Mouse (Mus musculus) right cerebral cortex, postnatal 4 days (tissue): ENCODE measurements around the gene Carmil1.

Experiments used
- DNase-seq: peaks from one replicate; pipeline ENCODE4 v3.0.0-alpha.2; 2022

The Carmil1 gene

GRCm38 (mm10) chr13:24257809-24258208, 22.8 kb downstream of the Carmil1 start:
- no peak for DNase-seq

- DNase-seq, result peak; percentile 19
Observed at GRCm38 (mm10) chr13:24253989-24254388, 26.6 kb downstream of the Carmil1 start.

- DNase-seq, result no peak
Observed at GRCm38 (mm10) chr13:24253551-24253950, 27.0 kb downstream of the Carmil1 start.

- no peak for DNase-seq
Observed at GRCm38 (mm10) chr13:24251236-24251635, 29.4 kb downstream of the Carmil1 start.

GRCm38 (mm10) chr13:24247928-24248327, 32.7 kb downstream of the Carmil1 start:
- no peak for DNase-seq

GRCm38 (mm10) chr13:24247441-24247840, 33.2 kb downstream of the Carmil1 start:
- no peak for DNase-seq

DNA sequence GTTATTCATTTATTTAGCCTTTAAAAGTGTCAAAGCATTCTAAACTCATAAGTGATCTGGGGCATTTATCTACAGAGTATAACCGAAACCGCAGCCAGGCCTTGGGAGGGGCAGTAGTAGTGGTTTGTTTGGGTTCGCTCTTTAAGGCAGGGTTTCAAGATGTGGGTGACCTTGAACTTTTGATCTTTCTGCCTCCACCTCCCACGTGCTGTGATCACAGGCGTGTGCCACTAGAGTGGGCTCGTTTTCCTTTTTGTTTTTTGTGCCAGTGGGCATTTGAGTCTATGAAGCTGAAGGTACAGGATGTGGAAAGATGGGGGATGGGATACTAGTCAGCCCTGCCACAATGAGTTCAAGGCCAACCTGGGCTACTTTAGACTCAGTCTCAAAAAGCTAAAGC, 34.3 kb downstream of the Carmil1 start:
- no peak for DNase-seq

GRCm38 (mm10) chr13:24244613-24245012, 36.0 kb downstream of the Carmil1 start:
- DNase-seq, result no peak

DNA sequence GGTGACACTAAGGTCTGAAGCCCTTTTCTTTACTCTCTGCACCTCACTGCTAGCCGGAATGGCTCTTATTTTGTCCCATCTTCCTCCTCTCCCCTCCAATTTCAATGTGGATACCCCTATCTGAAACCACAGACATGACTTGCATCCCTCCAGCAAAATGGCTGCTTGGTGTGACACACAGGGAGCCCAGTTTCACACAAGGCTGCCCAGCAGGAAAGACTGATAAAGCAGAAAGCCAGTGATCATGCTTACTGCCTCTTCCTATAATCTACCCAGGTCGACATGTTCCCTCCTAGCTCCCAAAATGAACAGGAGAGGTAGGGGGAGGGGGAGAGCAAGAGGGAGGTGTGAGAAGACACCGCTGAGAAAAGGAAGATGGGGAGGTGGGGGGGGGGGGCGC, 36.6 kb downstream of the Carmil1 start:
- no peak for DNase-seq

GRCm38 (mm10) chr13:24242429-24243106, 38.0 kb downstream of the Carmil1 start:
- DNase-seq, result no peak

- no peak for DNase-seq
Observed at GRCm38 (mm10) chr13:24241201-24241600, 39.4 kb downstream of the Carmil1 start.

DNA sequence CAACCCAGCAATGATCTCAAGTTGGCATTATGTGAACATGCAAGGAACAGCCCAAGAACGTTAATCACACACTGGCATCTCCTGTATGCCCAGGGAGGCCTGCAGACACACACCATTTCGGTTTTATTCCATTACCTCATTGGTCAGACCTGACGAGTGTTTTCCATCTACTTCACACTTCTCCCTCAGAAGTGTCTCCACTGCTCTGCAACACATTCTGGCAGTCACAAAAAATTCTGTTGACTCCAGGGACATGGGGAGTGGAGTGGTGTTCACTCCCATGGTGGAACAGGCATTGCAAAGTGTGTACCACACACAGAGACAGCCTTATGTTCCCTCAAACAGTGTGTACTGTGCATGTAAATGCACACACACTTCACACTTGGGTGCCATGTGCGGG, 40.2 kb downstream of the Carmil1 start:
- no peak for DNase-seq

GRCm38 (mm10) chr13:24238456-24239120, 42.0 kb downstream of the Carmil1 start:
- DNase-seq, result no peak

DNA sequence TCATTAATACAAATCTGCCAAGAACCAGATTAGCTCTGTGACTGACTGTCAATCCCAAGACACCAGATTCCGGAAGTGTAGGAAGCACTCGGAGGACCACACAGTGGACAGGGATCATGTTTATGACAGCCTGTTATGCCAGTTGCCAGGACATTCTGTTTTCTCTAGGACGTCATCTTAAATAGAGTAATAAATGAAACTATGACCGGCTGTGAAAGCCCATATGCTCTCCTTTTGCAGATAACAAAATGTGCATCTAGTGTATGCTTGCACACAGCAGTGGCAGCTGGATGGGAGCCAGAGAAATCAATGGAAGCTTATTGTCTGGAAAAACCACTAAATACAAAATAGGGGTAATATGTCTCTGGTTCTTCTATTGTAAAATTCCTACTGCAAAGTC, 43.9 kb downstream of the Carmil1 start:
- DNase-seq, result no peak

GRCm38 (mm10) chr13:24232750-24233149, 47.8 kb downstream of the Carmil1 start:
- no peak for DNase-seq

DNA sequence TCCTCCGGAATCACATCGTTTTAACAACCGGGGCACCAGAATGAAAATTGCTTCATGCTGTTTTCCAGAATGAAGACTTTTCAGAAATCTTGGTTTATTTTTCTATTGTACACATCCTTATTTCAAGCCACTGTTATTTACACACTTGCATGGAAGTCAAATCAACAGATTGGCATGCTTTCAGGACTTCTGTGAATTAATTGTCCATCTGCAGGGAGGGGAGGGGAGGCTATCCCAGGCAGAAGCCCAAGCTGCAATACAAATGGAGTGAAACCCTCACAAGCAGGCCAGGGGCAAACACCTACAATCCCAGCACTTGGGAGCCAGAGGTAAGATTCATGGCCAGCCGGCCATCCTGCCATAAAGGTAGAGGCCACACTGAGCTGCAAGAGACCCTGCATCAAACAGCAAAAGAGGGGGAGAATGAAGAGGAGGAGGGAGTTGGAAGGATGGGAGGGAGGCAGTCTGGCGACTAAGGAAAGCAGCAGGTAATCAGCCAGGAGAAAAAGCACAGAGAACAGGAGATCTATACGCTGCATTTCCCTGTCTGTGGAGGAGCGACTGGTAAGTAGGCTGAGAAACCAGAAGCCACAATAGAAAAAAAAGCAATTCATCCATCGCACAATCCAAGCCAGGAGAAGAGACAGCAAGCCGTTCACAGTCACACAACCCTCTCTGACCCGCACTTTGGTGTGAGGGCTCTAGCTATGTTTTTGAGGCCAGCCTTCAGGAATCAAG, 48.7 kb downstream of the Carmil1 start:
- no peak for DNase-seq

- DNase-seq, result no peak
Observed at GRCm38 (mm10) chr13:24231146-24231545, 49.4 kb downstream of the Carmil1 start.

DNA sequence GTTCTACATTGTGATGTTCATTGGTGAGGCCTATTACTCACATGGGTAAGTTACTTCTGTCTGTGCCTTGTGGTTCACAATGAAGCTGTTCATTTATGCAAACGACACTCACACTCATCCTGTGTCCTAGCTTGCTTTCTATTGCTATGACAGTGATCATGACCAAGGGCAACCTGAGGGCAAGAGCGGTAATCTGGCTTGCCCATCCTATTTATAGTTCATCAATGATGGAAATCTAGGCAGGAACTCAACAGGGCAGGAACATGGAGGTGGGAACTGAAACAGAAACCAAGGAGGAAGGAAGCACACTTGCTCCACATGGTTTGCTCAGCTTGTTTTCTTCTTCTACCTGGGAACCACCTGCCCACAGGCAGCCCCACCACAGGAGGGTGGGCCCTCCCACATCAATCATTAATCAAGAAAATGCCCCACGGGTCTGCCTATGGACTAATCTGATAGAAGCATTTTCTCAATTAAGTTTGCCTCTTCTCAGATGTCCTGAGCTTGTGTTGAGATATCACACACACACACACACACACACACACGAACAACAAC, 50.0 kb downstream of the Carmil1 start:
- no peak for DNase-seq

DNA sequence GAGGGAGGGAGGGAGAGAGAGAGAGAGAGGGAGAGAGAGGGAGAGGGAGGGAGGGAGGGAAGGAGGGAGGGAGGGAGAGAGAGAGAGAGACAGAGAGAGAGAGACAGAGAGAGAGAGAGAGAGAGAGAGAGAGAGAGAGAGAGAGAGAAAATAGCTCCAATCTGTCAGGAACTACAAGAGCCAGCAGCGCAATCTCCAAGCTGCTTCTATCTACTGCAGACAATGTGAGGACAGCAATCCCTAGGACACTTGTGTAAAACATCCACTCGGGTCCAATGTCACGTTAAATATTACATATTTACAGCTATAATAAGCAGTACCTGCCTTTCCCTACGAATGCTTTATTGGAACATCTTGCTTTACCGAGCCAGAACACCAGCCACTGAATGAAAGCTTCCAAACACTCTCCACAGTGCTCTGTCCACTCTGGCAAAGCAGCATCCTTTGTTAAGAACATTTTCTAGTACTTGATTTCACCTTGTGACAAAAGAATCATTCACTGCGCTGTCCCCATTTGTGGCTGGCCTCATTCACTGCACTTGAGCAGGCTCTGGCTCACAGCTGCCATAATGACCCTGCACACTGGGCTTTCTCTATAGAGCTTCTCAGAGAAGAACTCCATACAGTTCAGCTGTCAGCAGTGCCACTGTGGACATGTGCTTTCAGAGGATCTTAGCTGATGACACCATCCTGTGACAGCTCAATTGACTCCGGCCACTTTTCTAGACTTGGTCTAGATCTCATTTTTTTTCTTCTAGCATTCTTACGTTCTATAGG, 57.0 kb downstream of the Carmil1 start:
- no peak for DNase-seq

DNA sequence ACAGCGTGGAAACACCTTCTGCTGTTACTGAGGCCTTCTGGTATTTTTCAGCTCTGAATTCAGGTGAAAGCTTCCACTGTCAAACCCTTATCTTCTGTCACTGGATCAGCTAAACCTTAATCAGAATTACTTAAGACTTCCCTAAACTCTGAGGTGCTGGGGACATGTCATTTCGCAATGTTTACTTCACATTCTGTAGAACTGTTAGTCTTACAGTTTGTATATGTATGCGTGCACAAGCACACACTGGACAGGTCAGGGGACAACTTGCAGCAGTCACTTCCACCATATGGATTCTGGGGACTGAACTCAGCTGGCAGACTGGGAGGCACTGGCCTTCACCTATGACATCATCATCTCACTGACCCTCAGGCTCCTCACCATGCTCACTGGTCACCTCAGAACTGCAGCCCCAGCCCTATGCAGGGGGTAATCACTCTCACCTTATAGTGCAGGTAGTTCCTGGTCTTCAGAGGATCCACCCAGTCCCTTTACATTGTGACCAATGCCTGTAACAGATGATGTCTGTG, 60.1 kb downstream of the Carmil1 start:
- DNase-seq, result no peak

DNA sequence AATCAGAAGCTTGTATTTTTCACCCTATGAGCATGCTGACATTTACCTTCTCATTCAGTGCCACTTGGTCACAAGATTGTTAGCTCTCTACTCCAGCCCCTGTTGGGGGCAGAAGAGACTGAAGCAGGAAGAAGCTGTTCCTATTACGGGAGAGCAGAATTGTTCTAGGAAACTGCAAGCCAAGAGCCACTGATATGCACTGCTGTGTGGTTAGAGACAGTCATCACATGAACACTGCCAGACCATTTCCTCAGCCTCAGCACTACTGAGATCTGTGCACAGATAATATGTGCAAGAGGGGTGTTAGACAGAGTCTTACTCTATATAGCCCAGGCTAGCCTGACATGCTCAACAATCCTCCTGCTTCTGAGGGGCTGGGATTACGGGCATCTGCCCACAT, 69.4 kb downstream of the Carmil1 start:
- DNase-seq, result no peak

GRCm38 (mm10) chr13:24206097-24206496, 74.5 kb downstream of the Carmil1 start:
- DNase-seq, result no peak

DNA sequence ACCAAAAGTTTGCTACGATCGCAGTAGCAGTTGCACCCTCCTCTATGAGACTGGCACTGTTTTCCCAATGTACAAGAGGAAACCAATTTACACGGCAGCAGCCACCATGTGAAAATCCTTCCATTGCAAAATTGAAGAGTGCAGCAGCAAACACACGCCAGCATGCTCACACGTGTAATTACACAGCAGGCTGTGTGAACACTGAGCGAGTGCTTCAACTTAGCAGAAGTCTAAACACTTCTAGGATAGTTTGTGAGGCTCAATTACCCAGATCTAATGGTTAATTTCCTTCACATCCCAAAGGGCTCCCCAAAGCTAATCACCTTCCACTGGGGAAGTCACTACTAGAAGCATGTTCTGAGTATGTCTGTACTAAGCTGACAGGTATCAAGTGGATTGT, 78.3 kb downstream of the Carmil1 start:
- DNase-seq, result no peak
